Mouse (Mus musculus): Measurements from ENCODE around the gene Hgfac.

The Hgfac gene

GRCm38 (mm10) chr5:35035795-35036194, 5.5 kb upstream of the Hgfac start:
- DNase-seq (ENCODE audit: extremely low read depth, insufficient read length, low spot score), result no peak

- DNase-seq (ENCODE audit: extremely low read depth, insufficient read length, low spot score), result peak; percentile 72
Measured at GRCm38 (mm10) chr5:35037438-35037837, 3.9 kb upstream of the Hgfac start.

- DNase-seq (ENCODE audit: extremely low read depth, insufficient read length, low spot score), result no peak
Measured at GRCm38 (mm10) chr5:35042431-35043109, 1.3 kb downstream of the Hgfac start.

GRCm38 (mm10) chr5:35043110-35043451, 1.8 kb downstream of the Hgfac start:
- no peak for DNase-seq (ENCODE audit: extremely low read depth, insufficient read length, low spot score)

- no peak for DNase-seq (ENCODE audit: extremely low read depth, insufficient read length, low spot score)
Measured at GRCm38 (mm10) chr5:35050541-35050940, 9.2 kb downstream of the Hgfac start.

- DNase-seq (ENCODE audit: extremely low read depth, insufficient read length, low spot score), result peak; percentile 53
Measured at GRCm38 (mm10) chr5:35054628-35055027, 13.3 kb downstream of the Hgfac start.

- DNase-seq (ENCODE audit: extremely low read depth, insufficient read length, low spot score), result peak; percentile 83
Measured at GRCm38 (mm10) chr5:35055076-35055475, 13.8 kb downstream of the Hgfac start.

- DNase-seq (ENCODE audit: extremely low read depth, insufficient read length, low spot score), result peak; percentile 77
Measured at GRCm38 (mm10) chr5:35056604-35057432, 15.5 kb downstream of the Hgfac start, which contains the start of gene Dok7. TSS of gene Dok7 (plus strand) at chr5:35056766.

GRCm38 (mm10) chr5:35057582-35057981, 16.3 kb downstream of the Hgfac start:
- DNase-seq (ENCODE audit: extremely low read depth, insufficient read length, low spot score), result no peak

- DNase-seq (ENCODE audit: extremely low read depth, insufficient read length, low spot score), result peak; percentile 65
Measured at GRCm38 (mm10) chr5:35058216-35058615, 16.9 kb downstream of the Hgfac start.

- DNase-seq (ENCODE audit: extremely low read depth, insufficient read length, low spot score), result no peak
Measured at GRCm38 (mm10) chr5:35060098-35060497, 18.8 kb downstream of the Hgfac start.

GRCm38 (mm10) chr5:35069841-35070240, 28.5 kb downstream of the Hgfac start:
- no peak for DNase-seq (ENCODE audit: extremely low read depth, insufficient read length, low spot score)

- no peak for DNase-seq (ENCODE audit: extremely low read depth, insufficient read length, low spot score)
Measured at GRCm38 (mm10) chr5:35070314-35070713, 29.0 kb downstream of the Hgfac start.

GRCm38 (mm10) chr5:35070953-35071352, 29.6 kb downstream of the Hgfac start:
- DNase-seq (ENCODE audit: extremely low read depth, insufficient read length, low spot score), result no peak

GRCm38 (mm10) chr5:35071855-35072254, 30.5 kb downstream of the Hgfac start:
- DNase-seq (ENCODE audit: extremely low read depth, insufficient read length, low spot score), result no peak

GRCm38 (mm10) chr5:35073235-35073634, 31.9 kb downstream of the Hgfac start:
- DNase-seq (ENCODE audit: extremely low read depth, insufficient read length, low spot score), result no peak

- DNase-seq (ENCODE audit: extremely low read depth, insufficient read length, low spot score), result peak; percentile 85
Measured at GRCm38 (mm10) chr5:35073992-35074391, 32.7 kb downstream of the Hgfac start.

- DNase-seq (ENCODE audit: extremely low read depth, insufficient read length, low spot score), result no peak
Measured at GRCm38 (mm10) chr5:35076369-35076768, 35.1 kb downstream of the Hgfac start.

- DNase-seq (ENCODE audit: extremely low read depth, insufficient read length, low spot score), result no peak
Measured at GRCm38 (mm10) chr5:35079101-35079500, 37.8 kb downstream of the Hgfac start.

GRCm38 (mm10) chr5:35084913-35085312, 43.6 kb downstream of the Hgfac start:
- DNase-seq (ENCODE audit: extremely low read depth, insufficient read length, low spot score), result no peak

GRCm38 (mm10) chr5:35088785-35089613, 47.7 kb downstream of the Hgfac start:
- DNase-seq (ENCODE audit: extremely low read depth, insufficient read length, low spot score), result peak; percentile 50

Measured in 3134 (cell line).